8 mouse cellular contexts compared by ENCODE assay signal in genomic region chr10:4233102-4233501, GRCm38 (mm10). TPM values are rescaled to one million over a fixed set of nuclear protein-coding genes. Genes with fewer than 3 reads are reported as not detected.
A peak's percentile ranks its signal among the peaks of the same experiment; 100 is the strongest.
DNase-seq lines count a peak whose midpoint lies in the region; ATAC-seq and TF ChIP-seq lines count a peak whose summit lies in the region.
"Had no signal": no experiment of that assay in that cellular context is flagged by ENCODE, and none has a peak within 500 bp of the region (broad histone marks: within the 10 kb centered on the region; RNA-seq: fewer than 3 reads in every experiment).

No protein-coding gene starts in this region.

- H3K36me3 ChIP-seq in liver, embryonic 11.5 days (ENCODE audit: control insufficient read depth, insufficient read depth, low read length): no peaks in the 10 kb centered on the region
- H3K36me3 ChIP-seq in midbrain, postnatal 0 days (ENCODE audit: insufficient read depth, low read length): no peaks in the 10 kb centered on the region

- H3K9me3 ChIP-seq in liver, embryonic 11.5 days (ENCODE audit: control insufficient read depth, low read length): no peaks in the 10 kb centered on the region
- no peaks in the 10 kb centered on the region for H3K9me3 ChIP-seq in midbrain, postnatal 0 days (ENCODE audit: low read length)

- WGBS in liver, embryonic 11.5 days: 54% methylated on average over 9 of the region's 9 CpGs
- 29% methylated on average over 9 of the region's 9 CpGs for WGBS in midbrain, postnatal 0 days

- TF ChIP-seq CTCF in midbrain, postnatal 0 days (IDR thresholded peaks at IDR 0.05): no peak

- no peak for ATAC-seq in liver, embryonic 11.5 days (replicated peaks; ENCODE audit: low FRiP score)
- ATAC-seq in erythroid progenitor cell, adult 5-6 weeks (replicated peaks; ENCODE audit: low FRiP score, poor library complexity, severe bottlenecking): 0 out of 2 replicates have a peak, but pooled peaks have one; percentile 42
- 0 out of 2 replicates have a peak, but pooled peaks have one; percentile 31 for ATAC-seq in midbrain, postnatal 0 days (ENCODE audit: low FRiP score)

- H3K4me1 ChIP-seq in liver, embryonic 11.5 days (replicated peaks; ENCODE audit: control insufficient read depth, insufficient read depth, low read length): no peaks in the 10 kb centered on the region
- H3K4me1 ChIP-seq in midbrain, postnatal 0 days (ENCODE audit: insufficient read depth, low read length): no peaks in the 10 kb centered on the region

- no peaks in the 10 kb centered on the region for H3K27me3 ChIP-seq in liver, embryonic 11.5 days (replicated peaks; ENCODE audit: control insufficient read depth, insufficient read depth, low read length)
- no peaks in the 10 kb centered on the region for H3K27me3 ChIP-seq in midbrain, postnatal 0 days (ENCODE audit: insufficient read depth, low read length)

- H3K27ac ChIP-seq in liver, embryonic 11.5 days (ENCODE audit: low read depth, low read length): no peak overlapping the region
- H3K27ac ChIP-seq in midbrain, postnatal 0 days (ENCODE audit: low read depth, low read length): no peak overlapping the region
- H3K27ac ChIP-seq: kidney, postnatal 0 days had no signal

- no peak overlapping the region for H3K4me2 ChIP-seq in liver, embryonic 11.5 days
- no peak overlapping the region for H3K4me2 ChIP-seq in midbrain, postnatal 0 days (ENCODE audit: low read depth, low read length, poor library complexity, severe bottlenecking)

- DNase-seq in liver: peak; percentile 7
- DNase-seq in liver, embryonic 11.5 days (ENCODE audit: low spot score): no peak
- peak; percentile 77 for DNase-seq in adrenal gland, postnatal 14 days
- peak; percentile 10 to 28 for DNase-seq in kidney, postnatal 4 days
- DNase-seq in midbrain, postnatal 0 days (ENCODE audit: low spot score): peak; percentile 85
- DNase-seq in ovary, adult 18-20 months (ENCODE audit: low spot score): no peak

- H3K4me3 ChIP-seq in liver, embryonic 11.5 days (ENCODE audit: low read depth, low read length): no peak overlapping the region
- H3K4me3 ChIP-seq in midbrain, postnatal 0 days (ENCODE audit: low read depth, low read length): no peak overlapping the region

- H3K9ac ChIP-seq in liver, embryonic 11.5 days (ENCODE audit: low read depth, low read length): no peak overlapping the region
- no peak overlapping the region for H3K9ac ChIP-seq in midbrain, postnatal 0 days (replicated peaks; ENCODE audit: low read length, poor library complexity, severe bottlenecking)

RNA-seq across cellular contexts. Expression of gene Akap12, which starts 33.1 kb away (rescaled TPM):
- polyA plus RNA-seq in liver, embryonic 11.5 days (2014; fragmentation: Nextera tagmentation; extraction: Ambion mirVana): 12.0 and 12.1 TPM in 2 replicates
- total RNA-seq in adrenal gland, postnatal 14 days (2021): 30.7 and 35.0 TPM in 2 replicates
- 9.4 and 10.5 TPM in 2 replicates for total RNA-seq in erythroid progenitor cell, adult 5-6 weeks (2015; ENCODE audit: low replicate concordance)
- total RNA-seq in erythroid progenitor cell, adult 5-6 weeks (2017; ENCODE audit: low replicate concordance): 6.3 and 9.5 TPM in 2 replicates
- 49.6 and 52.7 TPM in 2 replicates for total RNA-seq in midbrain, postnatal 0 days (2014; rRNA removed)
- polyA plus RNA-seq in midbrain, postnatal 0 days (2015; fragmentation: Nextera tagmentation; extraction: Ambion mirVana): 33.7 and 36.8 TPM in 2 replicates

Comparison
In these comparisons a context has a peak if more than half of its experiments do, and no peak if none do; other contexts are left out.
1. DNase-seq: peak in liver (single experiment), adrenal gland, postnatal 14 days (single experiment), kidney, postnatal 4 days (2 of 2) and midbrain, postnatal 0 days (single experiment); none in liver, embryonic 11.5 days (single experiment) and ovary, adult 18-20 months (single experiment).